Mouse (Mus musculus) bone marrow, adult 2 months (tissue): ENCODE measurements around the gene Pip4k2a.

Source experiments
- CTCF ChIP-seq: fragments of 200-500 bp; IDR thresholded peaks from 2 replicates; pipeline ENCODE4 v1.5.1; 2011; ENCODE audit warnings: low read length, control low read depth; ENCODE audit not compliant: control insufficient read depth, insufficient read depth
- POLR2A ChIP-seq: fragments of 200-500 bp; IDR thresholded peaks from 2 replicates; pipeline ENCODE4 v1.6.1; 2011; ENCODE audit warnings: low read depth, mild to moderate bottlenecking, control low read depth, low read length, borderline replicate concordance; ENCODE audit not compliant: control insufficient read depth

DNA sequence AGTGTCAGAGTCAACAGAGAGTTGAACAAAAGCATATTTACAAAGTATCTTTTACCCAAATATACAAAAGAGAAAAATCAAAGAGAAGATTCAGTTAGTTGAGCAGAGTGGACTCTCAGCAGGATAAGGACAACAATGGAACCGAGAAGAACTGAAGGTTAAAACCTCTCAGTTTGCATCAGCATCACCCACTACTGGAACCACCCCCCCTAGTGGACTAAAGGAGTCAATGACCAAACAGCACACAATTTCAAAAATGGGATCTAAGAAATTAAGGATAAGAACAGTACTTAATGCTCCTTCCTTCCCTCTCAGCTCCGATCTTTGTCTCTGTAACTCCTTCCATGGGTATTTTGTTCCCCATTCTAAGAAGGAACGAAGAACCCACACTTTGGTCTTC is 113.6 kb downstream of the Pip4k2a start:
- TF ChIP-seq CTCF (no peak), POLR2A (no peak)
